Mouse (Mus musculus): ENCODE measurements at regions not wholly inside any gene's neighbourhood (a gene's known extent, or its start where the extent isn't known, plus 50 kb on each side); places are given as distances from the start of the nearest gene placed in this dataset.

DNA sequence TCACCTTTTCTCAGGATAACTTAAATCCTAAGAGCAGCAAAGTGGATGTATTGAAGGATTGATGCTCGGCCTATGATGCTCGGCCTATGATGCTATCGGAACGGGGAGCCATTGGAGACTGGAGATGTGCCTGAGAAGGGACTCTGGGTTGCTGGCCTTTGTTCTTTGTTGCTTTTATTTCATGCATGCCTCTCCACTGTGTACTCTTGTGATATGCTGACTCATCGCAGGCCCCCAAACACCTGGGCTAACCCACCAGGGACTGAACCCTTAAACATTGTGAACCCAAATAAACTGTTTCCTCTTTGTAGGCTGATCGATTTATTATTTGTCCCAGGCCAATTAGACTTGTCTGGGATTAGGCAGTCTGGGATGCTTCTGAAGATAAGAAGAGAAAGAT lies 61.9 kb downstream of the Pdcl3 start:
- no peak for ATAC-seq (replicated peaks; ENCODE audit: low read depth, poor library complexity, severe bottlenecking)

GRCm38 (mm10) chr1:39057304-39057703 lies 71.9 kb downstream of the Pdcl3 start:
- no peak for ATAC-seq (replicated peaks; ENCODE audit: low read depth, poor library complexity, severe bottlenecking)

- ATAC-seq (replicated peaks; ENCODE audit: low read depth, poor library complexity, severe bottlenecking): no peak
Observed at GRCm38 (mm10) chr1:39062509-39062908, 77.1 kb downstream of the Pdcl3 start.

GRCm38 (mm10) chr1:39063666-39064385 lies 78.4 kb downstream of the Pdcl3 start:
- ATAC-seq (replicated peaks; ENCODE audit: low read depth, poor library complexity, severe bottlenecking): 0 out of 2 replicates have a peak, but pooled peaks have one; percentile 15

- no peak for ATAC-seq (replicated peaks; ENCODE audit: low read depth, poor library complexity, severe bottlenecking)
Observed at GRCm38 (mm10) chr1:39064781-39065180, 79.4 kb downstream of the Pdcl3 start.

DNA sequence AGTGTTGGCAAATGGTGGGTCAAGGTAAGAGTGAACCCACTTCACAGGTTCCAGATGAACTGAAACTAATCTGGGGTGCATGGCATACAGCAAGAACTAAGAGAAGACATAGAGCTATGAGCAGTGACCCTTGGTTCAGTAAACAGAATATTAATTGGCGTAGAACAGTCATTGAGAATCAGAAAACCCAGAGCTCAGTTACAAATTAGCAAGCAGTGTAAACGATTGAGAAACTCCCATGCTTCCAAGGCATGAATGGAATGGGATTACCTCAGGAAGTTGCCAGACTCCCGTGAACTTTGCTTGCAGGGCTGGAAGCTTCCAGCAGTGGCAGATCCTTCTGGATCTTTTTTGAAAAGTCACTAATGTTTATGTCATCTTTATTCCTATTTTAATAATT lies 82.5 kb downstream of the Pdcl3 start:
- ATAC-seq (replicated peaks; ENCODE audit: low read depth, poor library complexity, severe bottlenecking): no peak

DNA sequence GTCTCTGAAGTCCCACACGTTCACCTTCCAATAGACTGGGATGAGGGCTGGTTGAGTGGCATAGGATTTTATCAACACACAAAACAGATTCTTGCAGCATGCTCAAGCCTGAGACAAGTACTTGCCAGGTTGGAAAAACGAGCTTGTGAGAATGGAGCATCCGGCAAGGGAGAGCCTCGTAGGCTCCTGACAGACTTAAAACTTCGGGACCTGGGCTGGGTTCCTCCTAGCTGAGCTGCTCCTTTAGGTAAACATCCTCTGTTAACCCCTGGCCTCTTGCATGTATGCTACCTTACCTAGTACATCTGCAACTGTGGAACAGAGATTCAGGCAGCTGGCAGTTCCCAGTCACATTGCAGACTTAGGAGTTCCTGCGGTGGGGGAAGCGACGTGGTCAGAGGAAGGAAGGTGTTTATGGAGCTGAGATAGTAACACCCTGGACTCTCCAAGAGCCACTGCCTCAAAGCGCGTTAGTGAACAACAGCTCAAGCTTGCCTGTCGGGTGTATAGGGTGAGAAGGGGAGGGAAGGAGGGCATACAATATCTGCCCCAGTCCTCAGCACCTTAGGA lies 83.8 kb downstream of the Pdcl3 start:
- ATAC-seq (replicated peaks; ENCODE audit: low read depth, poor library complexity, severe bottlenecking): 0 out of 2 replicates have a peak, but pooled peaks have one; percentile 11

- ATAC-seq (replicated peaks; ENCODE audit: low read depth, poor library complexity, severe bottlenecking): no peak
Observed at GRCm38 (mm10) chr1:39069676-39070075, 84.3 kb downstream of the Pdcl3 start.

DNA sequence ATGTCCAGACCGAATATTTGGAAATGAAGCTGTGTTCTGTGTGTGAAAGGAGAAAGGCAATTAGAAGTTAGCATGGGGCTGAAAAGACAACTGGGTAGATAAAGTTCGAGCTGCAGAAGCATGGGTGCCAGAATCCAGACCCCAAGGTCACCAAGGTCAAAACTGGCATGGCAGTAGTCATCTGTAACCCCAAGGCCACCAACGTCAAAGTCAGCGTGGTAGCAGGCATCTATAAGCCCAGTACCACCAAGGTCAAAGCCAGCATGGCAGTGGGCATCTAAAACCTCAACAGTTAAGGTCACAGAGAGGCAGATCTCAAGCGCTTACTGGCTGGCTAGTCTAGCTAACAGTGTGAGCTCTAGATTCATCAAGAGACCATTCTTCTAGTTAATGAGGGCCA lies 90.6 kb downstream of the Pdcl3 start:
- ATAC-seq (replicated peaks; ENCODE audit: low read depth, poor library complexity, severe bottlenecking): no peak

GRCm38 (mm10) chr1:39078584-39079315 lies 93.3 kb downstream of the Pdcl3 start:
- ATAC-seq (replicated peaks; ENCODE audit: low read depth, poor library complexity, severe bottlenecking): no peak

DNA sequence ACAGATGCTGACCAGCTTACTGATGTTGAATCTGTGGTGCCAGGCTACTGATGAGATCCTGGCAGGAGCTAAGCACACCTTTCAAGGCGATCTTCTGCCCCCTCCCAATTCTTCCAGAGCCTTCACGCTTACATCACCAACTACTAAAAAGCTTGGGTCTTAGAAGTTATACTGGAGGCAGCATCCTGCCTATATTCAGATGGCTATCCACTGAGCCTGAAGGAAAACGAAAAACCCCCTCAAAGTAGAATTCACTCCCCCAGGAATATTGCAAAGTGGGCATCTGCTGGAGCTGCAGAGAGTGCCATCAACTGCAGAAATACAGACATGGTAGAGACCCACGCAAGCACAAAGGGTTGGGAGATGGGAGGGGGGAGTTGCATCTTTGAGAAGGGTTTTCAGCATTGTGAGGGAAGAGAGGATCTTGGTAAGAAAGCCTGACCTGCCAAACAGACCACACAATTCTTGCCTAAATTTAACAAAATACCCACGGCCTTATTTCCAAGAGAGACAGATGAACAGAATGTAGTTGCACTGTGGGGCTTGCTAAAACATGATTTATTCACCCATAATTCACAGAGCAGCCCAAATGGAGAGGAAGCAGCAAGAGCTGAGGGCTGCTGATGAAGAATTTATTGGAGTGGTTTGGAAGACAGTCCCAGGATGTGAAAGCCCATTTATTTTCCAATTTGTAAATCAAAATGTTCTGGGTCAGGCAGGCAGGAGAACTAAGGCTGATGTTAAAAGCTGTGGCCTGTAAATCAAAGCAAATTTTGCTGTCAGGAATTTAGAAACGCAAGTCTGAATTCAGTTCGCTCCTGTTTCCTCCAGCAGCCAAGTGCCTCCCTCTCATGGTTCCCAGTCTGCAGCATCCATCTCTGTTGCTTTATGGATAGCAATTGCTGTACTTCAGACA lies 98.8 kb downstream of the Pdcl3 start:
- ATAC-seq (replicated peaks; ENCODE audit: low read depth, poor library complexity, severe bottlenecking): no peak

DNA sequence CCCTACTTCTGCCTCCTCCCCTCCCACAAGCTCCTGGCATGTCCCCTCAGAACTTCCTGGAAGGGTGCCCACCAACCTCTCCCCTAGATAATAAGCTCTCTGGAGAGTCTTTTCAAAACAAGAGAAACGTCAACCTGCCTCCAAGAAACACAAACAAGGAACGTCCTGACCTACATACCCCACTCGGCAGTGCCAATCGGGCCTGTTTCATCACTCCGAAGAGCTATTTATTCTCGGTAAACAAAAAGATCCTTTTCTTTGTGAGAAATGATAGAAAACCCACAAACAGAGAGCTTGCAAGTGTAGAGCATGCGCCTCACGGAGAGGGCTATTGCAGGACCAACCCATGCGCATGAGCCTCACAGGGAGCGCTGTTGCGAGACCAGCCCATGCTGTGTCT lies 100.9 kb downstream of the Pdcl3 start:
- ATAC-seq (replicated peaks; ENCODE audit: low read depth, poor library complexity, severe bottlenecking): no peak

GRCm38 (mm10) chr1:39089875-39090274 lies 103.7 kb upstream of the Npas2 start:
- peak; percentile 97 for ATAC-seq (replicated peaks; ENCODE audit: low read depth, poor library complexity, severe bottlenecking)

GRCm38 (mm10) chr1:39091121-39091520 lies 102.4 kb upstream of the Npas2 start:
- ATAC-seq (replicated peaks; ENCODE audit: low read depth, poor library complexity, severe bottlenecking): no peak

GRCm38 (mm10) chr1:39091638-39092037 lies 101.9 kb upstream of the Npas2 start:
- ATAC-seq (replicated peaks; ENCODE audit: low read depth, poor library complexity, severe bottlenecking): no peak

DNA sequence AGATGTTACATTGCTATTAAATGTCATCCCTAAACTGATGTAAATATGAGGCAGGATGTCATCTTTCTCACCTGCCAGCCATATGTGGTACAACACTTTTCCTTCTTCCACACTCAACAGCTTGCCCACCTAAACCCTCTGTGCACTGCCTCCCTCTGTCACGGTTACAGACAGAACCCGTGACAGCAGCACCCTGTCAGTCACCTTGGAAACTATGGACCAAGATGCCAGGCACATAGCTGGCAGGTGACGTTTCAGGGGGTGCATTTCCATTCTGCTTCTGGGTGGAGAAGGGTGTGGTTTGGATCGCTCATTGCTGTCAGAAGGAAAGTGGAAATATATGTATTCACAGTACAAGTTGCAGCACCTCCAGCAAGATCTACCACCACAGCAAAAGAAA lies 100.2 kb upstream of the Npas2 start:
- ATAC-seq (replicated peaks; ENCODE audit: low read depth, poor library complexity, severe bottlenecking): no peak

GRCm38 (mm10) chr1:39094001-39094400 lies 99.5 kb upstream of the Npas2 start:
- ATAC-seq (replicated peaks; ENCODE audit: low read depth, poor library complexity, severe bottlenecking): no peak

DNA sequence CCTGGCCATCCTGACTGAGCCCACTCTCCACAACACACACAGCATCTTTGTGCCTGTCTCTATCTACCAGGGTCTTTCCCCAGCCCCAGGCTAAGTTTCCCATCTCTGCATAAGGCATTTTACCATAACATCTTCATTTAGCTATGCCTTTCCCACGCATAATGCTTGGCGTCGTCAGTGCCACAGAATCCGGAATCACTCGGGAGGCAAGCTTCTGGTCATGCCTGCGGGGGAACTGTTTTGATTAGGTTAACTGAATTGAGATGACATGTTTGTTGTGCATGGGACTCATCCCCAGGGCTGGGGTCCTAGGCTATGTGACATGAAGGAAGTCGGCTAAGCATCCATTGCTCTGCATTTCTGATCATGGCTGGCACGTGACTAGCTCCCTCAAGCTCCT lies 97.6 kb upstream of the Npas2 start:
- ATAC-seq (replicated peaks; ENCODE audit: low read depth, poor library complexity, severe bottlenecking): no peak

DNA sequence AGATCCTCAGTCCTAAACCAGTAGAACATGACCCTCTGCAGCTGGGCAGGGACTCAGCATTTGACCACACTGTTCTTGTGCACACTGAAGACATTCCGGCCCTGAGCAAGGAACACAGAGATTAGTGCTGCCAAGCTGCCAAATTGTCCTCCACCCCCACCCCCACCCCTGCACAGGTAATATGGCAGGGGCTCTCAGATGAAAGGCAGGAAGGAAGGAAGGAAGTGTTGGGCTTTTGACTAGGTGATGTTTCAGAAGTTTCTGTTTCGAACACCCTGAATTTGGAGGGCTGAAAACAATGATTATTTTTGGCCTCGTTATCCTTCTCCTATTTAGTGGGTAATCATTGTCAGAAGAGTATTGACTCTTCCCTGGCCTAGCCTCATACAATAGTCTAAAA lies 96.8 kb upstream of the Npas2 start:
- no peak for ATAC-seq (replicated peaks; ENCODE audit: low read depth, poor library complexity, severe bottlenecking)

DNA sequence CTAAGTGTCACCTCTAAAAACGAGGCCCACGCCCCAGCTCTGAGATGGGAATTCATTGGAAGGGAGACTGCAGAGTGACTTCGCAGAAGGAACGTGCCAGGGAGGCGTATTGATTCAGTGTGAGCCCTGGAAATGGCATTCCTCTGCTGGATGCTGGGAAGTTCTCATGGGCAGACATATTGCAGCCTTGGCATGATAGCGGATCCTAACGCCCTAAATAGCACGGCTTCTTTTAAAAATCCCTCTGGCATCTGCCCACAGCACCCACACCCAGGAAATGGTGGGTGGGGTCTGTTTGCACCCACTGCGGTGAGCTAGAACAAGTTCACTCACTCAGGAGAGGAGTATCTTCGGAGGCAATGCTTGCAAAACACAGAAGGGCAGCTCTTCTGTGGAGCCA lies 96.0 kb upstream of the Npas2 start:
- ATAC-seq (replicated peaks; ENCODE audit: low read depth, poor library complexity, severe bottlenecking): no peak
